Mouse (Mus musculus) monocyte, adult 5-6 weeks (primary cell): Measurements from ENCODE around the gene Cyp2c67. TPM values are rescaled to one million over a fixed set of nuclear protein-coding genes. Genes with fewer than 3 reads are reported as not detected.
"Not testable (repeated sequence)": the region's sequence is repeated elsewhere in the genome, so short reads cannot be mapped to it uniquely, and the experiment has no call there.

Experiments used
- ATAC-seq: fragments of 153-309, 156-312 bp; replicated peaks from 2 replicates; pipeline ENCODE4 v1.8.0; 2017; ENCODE audit warnings: mild to moderate bottlenecking; ENCODE audit not compliant: low TSS enrichment, insufficient number of reproducible peaks, severe bottlenecking, poor library complexity, low FRiP score
- total RNA-seq: library from RNA; stranded (forward); fragments of 200-1000, 200-491, 200-594 nt; gene quantifications from 3 replicates; pipeline ENCODE4 v1.2.3, GENCODE M21; 2017

Gene Cyp2c67
- total RNA-seq: not detected in 3 replicates

- no peak for ATAC-seq
Measured at GRCm38 (mm10) chr19:39648938-39649337, at the start of gene Cyp2c67. Gene Cyp2c67, minus strand, starts transcription at chr19:39649051.

DNA sequence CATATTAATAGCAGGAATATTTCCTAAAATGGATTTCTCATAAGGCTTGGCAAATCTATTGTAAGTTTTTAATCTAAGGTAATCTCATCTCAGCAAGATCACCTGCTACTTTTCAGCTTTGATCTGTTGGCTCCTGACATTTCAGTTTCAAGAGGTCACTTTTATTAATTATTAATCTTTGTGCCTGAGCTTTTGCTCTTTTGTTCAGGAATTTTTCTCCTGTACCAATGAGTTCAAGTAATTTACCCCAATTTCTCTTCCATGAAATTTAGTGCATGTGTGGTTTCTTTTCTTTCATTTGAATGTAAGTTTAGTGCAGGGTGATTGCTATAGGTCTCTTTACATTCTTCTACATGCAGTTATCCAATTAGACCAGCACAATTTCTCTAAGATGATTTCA, 16.8 kb upstream of the Cyp2c67 start:
- ATAC-seq: not testable (repeated sequence)

GRCm38 (mm10) chr19:39652381-39652780, 3.5 kb upstream of the Cyp2c67 start:
- no peak for ATAC-seq

DNA sequence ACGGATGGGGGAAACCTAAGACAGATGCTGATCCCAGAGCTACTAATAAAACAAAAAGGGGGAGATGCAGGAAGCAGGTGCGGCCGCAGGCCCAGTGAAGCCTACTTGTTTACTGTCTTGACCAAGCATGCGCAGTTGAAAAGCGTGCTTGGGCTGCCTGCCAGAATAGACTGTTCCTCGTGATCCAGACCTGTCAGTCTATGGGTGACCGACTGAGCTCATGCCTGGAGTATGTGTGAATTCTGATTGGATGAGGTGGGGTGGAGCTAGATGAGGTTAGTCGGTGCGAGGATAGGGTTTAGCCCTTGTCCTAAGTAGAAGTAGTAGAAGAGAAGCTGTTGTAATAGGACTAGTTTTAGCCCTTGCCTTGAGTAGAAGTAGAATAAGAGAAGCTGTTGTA, 1.3 kb downstream of the Cyp2c67 start:
- ATAC-seq: no peak

GRCm38 (mm10) chr19:39644551-39644950, 4.3 kb downstream of the Cyp2c67 start:
- not testable (repeated sequence) for ATAC-seq

Other genes with a start within 250 kb of the Cyp2c67 start
- not detected in 3 replicates for gene Cyp2c38, start 186.0 kb downstream of the Cyp2c67 start, total RNA-seq
- gene Cyp2c39, start 138.2 kb downstream of the Cyp2c67 start, total RNA-seq: not detected in 3 replicates
- gene Cyp2c68, start 92.0 kb upstream of the Cyp2c67 start, total RNA-seq: not detected in 3 replicates
- not detected in 3 replicates for gene Cyp2c40, start 163.8 kb upstream of the Cyp2c67 start, total RNA-seq
- gene Cyp2c69, start 237.7 kb upstream of the Cyp2c67 start, total RNA-seq: not detected in 3 replicates